Mouse (Mus musculus) heart, embryonic 10.5 days (tissue): ENCODE measurements around the gene Zbtb4. TPM values are rescaled to one million over a fixed set of nuclear protein-coding genes. Genes with fewer than 3 reads are reported as not detected.

ENCODE experiments used
- DNase-seq: peaks from one replicate; pipeline ENCODE4 v3.0.0-alpha.2; 2017; ENCODE audit warnings: low spot score
- H3K27ac ChIP-seq: fragments of 300-500 bp; sonication (generic); 2 replicates; pipeline ENCODE4 v1.5.1; 2016; ENCODE audit warnings: mild to moderate bottlenecking
- H3K27me3 ChIP-seq: fragments of 300-500 bp; sonication (generic); 2 replicates; pipeline ENCODE4 v1.6.1; 2016; ENCODE audit warnings: mild to moderate bottlenecking; ENCODE audit not compliant: poor library complexity, insufficient read depth, severe bottlenecking
- H3K36me3 ChIP-seq: fragments of 300-500 bp; sonication (generic); 2 replicates; pipeline ENCODE4 v1.6.1; 2016; ENCODE audit warnings: mild to moderate bottlenecking, moderate library complexity
- H3K4me1 ChIP-seq: fragments of 300-500 bp; sonication (generic); 2 replicates; pipeline ENCODE4 v1.6.1; 2016; ENCODE audit warnings: mild to moderate bottlenecking
- H3K4me3 ChIP-seq: fragments of 300-500 bp; sonication (generic); 2 replicates; pipeline ENCODE4 v1.5.1; 2016; ENCODE audit warnings: mild to moderate bottlenecking, moderate library complexity
- H3K9me3 ChIP-seq: fragments of 300-500 bp; sonication (generic); 2 replicates; pipeline ENCODE4 v1.6.1; 2016; ENCODE audit warnings: mild to moderate bottlenecking, moderate library complexity
- WGBS: fragments of 180-500 bp; shearing (Covaris S2); methylation state at CpG from one replicate; pipeline ENCODE4 v1.1.7; 2016; 5-methylcytosine and 5-hydroxymethylcytosine counted together
- polyA plus RNA-seq: library from polyadenylated mRNA; unstranded; fragments of >200 nt; fragmentation: Nextera tagmentation; extraction: Ambion mirVana; gene quantifications from 2 replicates; pipeline ENCODE4 v1.2.1, GENCODE M21; 2016

The Zbtb4 gene
- polyA plus RNA-seq, 1 experiment from 2014 or later, result 2.4 TPM

- H3K9me3 ChIP-seq, result no peaks in the 10 kb centered on the region
- peak within 1 kb of the TSS; percentile 65 for H3K4me3 ChIP-seq
- no peaks in the 10 kb centered on the region for H3K36me3 ChIP-seq
- peak within 1 kb of the TSS; percentile 83 for H3K27ac ChIP-seq
- WGBS, result 2% methylated on average over 52 of the region's 52 CpGs
- H3K27me3 ChIP-seq, result peaks cover 63% of the 10 kb centered on the region
- peak; percentile 98 for DNase-seq
- peaks cover 33% of the 10 kb centered on the region for H3K4me1 ChIP-seq
These were observed 29.7 kb downstream of the Zbtb4 start, which contains the start of gene Chrnb1 for GRCm38 (mm10) chr11:69795168-69795982. Chrnb1 (minus strand) TSS chr11:69795943.

GRCm38 (mm10) chr11:69795983-69796435, 30.3 kb downstream of the Zbtb4 start:
- peak overlapping the region; percentile 65 for H3K4me3 ChIP-seq
- H3K27ac ChIP-seq, result peak overlapping the region; percentile 83
- WGBS, result 2% methylated on average over 13 of the region's 13 CpGs
- no peak for DNase-seq
- H3K9me3 ChIP-seq, result no peaks in the 10 kb centered on the region
- H3K27me3 ChIP-seq, result peaks cover 65% of the 10 kb centered on the region
- H3K4me1 ChIP-seq, result peaks cover 39% of the 10 kb centered on the region
- H3K36me3 ChIP-seq, result no peaks in the 10 kb centered on the region

- 76% methylated on average over 7 of the region's 7 CpGs for WGBS
- DNase-seq, result no peak
- H3K27me3 ChIP-seq, result peaks cover 77% of the 10 kb centered on the region
- no peak overlapping the region for H3K27ac ChIP-seq
- H3K36me3 ChIP-seq, result no peaks in the 10 kb centered on the region
- no peaks in the 10 kb centered on the region for H3K9me3 ChIP-seq
- peak overlapping the region; percentile 28; the same call in 1 of the 2 replicates for H3K4me3 ChIP-seq
- H3K4me1 ChIP-seq, result peaks cover 52% of the 10 kb centered on the region
These were observed 32.2 kb downstream of the Zbtb4 start for GRCm38 (mm10) chr11:69797924-69798323.

- Histone ChIP-seq H3K27ac (peak overlapping the region; percentile 94), H3K27me3 (peaks cover 80% of the 10 kb centered on the region), H3K36me3 (no peaks in the 10 kb centered on the region), H3K9me3 (no peaks in the 10 kb centered on the region), H3K4me3 (peak overlapping the region; percentile 71), H3K4me1 (peaks cover 68% of the 10 kb centered on the region)
- DNase-seq, result no peak
- WGBS, result 23% methylated on average over 11 of the region's 12 CpGs
These were observed 33.9 kb downstream of the Zbtb4 start for GRCm38 (mm10) chr11:69799394-69800137.

GRCm38 (mm10) chr11:69800138-69800391, 34.4 kb downstream of the Zbtb4 start:
- peaks cover 73% of the 10 kb centered on the region for H3K4me1 ChIP-seq
- WGBS, result 1% methylated on average over 11 of the region's 11 CpGs
- peaks cover 85% of the 10 kb centered on the region for H3K27me3 ChIP-seq
- H3K4me3 ChIP-seq, result peak overlapping the region; percentile 71
- no peaks in the 10 kb centered on the region for H3K9me3 ChIP-seq
- H3K27ac ChIP-seq, result peak overlapping the region; percentile 94
- no peak for DNase-seq
- H3K36me3 ChIP-seq, result no peaks in the 10 kb centered on the region

GRCm38 (mm10) chr11:69800392-69801197, 34.9 kb downstream of the Zbtb4 start:
- 1% methylated on average over 36 of the region's 36 CpGs for WGBS
- DNase-seq, result peak; percentile 88

GRCm38 (mm10) chr11:69801379-69801977, 35.8 kb downstream of the Zbtb4 start, which contains the start of gene Fgf11:
Fgf11 (minus strand) TSS chr11:69801857.
- Histone ChIP-seq H3K4me1 (peaks cover 71% of the 10 kb centered on the region), H3K36me3 (no peaks in the 10 kb centered on the region), H3K27me3 (peaks cover 96% of the 10 kb centered on the region), H3K4me3 (peak within 1 kb of the TSS; percentile 71), H3K27ac (peak within 1 kb of the TSS; percentile 94), H3K9me3 (0 out of 2 replicates have a peak, but pooled peaks cover under 1% of the 10 kb centered on the region)
- 2% methylated on average over 33 of the region's 33 CpGs for WGBS
- DNase-seq, result no peak

More at GRCm38 (mm10) chr11:69800392-69801197, 34.9 kb downstream of the Zbtb4 start:
- H3K9me3 ChIP-seq, result no peaks in the 10 kb centered on the region
- no peaks in the 10 kb centered on the region for H3K36me3 ChIP-seq
- peaks cover 90% of the 10 kb centered on the region for H3K27me3 ChIP-seq
- peak overlapping the region; percentile 94 for H3K27ac ChIP-seq
- peaks cover 76% of the 10 kb centered on the region for H3K4me1 ChIP-seq
- peak overlapping the region; percentile 71 for H3K4me3 ChIP-seq

GRCm38 (mm10) chr11:69802648-69803105, 37.0 kb downstream of the Zbtb4 start:
- DNase-seq, result peak; percentile 85
- Histone ChIP-seq H3K4me1 (peaks cover 71% of the 10 kb centered on the region), H3K4me3 (peak overlapping the region; percentile 71), H3K9me3 (0 out of 2 replicates have a peak, but pooled peaks cover 3% of the 10 kb centered on the region), H3K36me3 (no peaks in the 10 kb centered on the region), H3K27me3 (peaks cover 95% of the 10 kb centered on the region), H3K27ac (peak overlapping the region; percentile 81)
- under 1% methylated on average over 33 of the region's 33 CpGs for WGBS

GRCm38 (mm10) chr11:69803328-69803727, 37.6 kb downstream of the Zbtb4 start:
- Histone ChIP-seq H3K4me1 (peaks cover 68% of the 10 kb centered on the region), H3K27me3 (peaks cover 91% of the 10 kb centered on the region), H3K36me3 (no peaks in the 10 kb centered on the region), H3K9me3 (0 out of 2 replicates have a peak, but pooled peaks cover 3% of the 10 kb centered on the region), H3K4me3 (peak overlapping the region; percentile 71), H3K27ac (peak overlapping the region; percentile 83)
- 3% methylated on average over 12 of the region's 12 CpGs for WGBS
- DNase-seq, result no peak

GRCm38 (mm10) chr11:69803786-69804651, 38.3 kb downstream of the Zbtb4 start:
- Histone ChIP-seq H3K27ac (peak overlapping the region; percentile 83), H3K36me3 (no peaks in the 10 kb centered on the region), H3K27me3 (peaks cover 84% of the 10 kb centered on the region), H3K9me3 (0 out of 2 replicates have a peak, but pooled peaks cover 3% of the 10 kb centered on the region), H3K4me1 (peaks cover 66% of the 10 kb centered on the region), H3K4me3 (peak overlapping the region; percentile 71)
- peak; percentile 91 for DNase-seq
- WGBS, result under 1% methylated on average over 60 of the region's 60 CpGs

- Histone ChIP-seq H3K36me3 (no peaks in the 10 kb centered on the region), H3K27ac (no peak overlapping the region), H3K4me3 (peak overlapping the region; percentile 71), H3K9me3 (0 out of 2 replicates have a peak, but pooled peaks cover 3% of the 10 kb centered on the region), H3K27me3 (peaks cover 78% of the 10 kb centered on the region), H3K4me1 (peaks cover 60% of the 10 kb centered on the region)
- no peak for DNase-seq
- 6% methylated on average over 12 of the region's 12 CpGs for WGBS
These were observed 38.9 kb downstream of the Zbtb4 start for GRCm38 (mm10) chr11:69804652-69804940.
